Mouse (Mus musculus): Measurements from ENCODE around the gene Slc1a3.

DNA sequence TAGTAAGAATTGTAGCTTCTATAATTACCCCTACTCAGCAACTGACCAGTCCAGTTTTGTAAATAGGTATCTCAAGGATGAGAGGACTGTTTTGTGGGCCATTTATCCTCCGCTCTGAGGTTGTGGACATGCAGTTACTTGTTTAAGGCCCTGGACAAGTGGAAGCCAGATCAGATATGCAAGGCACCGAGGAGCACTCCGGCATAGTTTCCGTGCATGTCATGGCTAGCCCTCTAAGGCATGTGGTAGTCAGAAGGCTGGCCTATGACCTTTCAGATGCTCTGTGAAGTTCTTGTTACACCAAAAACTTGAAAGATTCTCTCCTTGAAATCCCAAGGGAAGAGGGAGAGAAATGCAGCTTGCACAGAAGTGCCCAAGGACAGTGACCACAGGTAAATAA is 23.7 kb downstream of the Slc1a3 start:
- TF ChIP-seq SMC3 (IDR thresholded peaks at IDR 0.05; ENCODE audit: low read depth, low read length) (no peak), POLR2A (IDR thresholded peaks at IDR 0.05; ENCODE audit: low read depth, low read length) (no peak), IRF4 (IDR thresholded peaks at IDR 0.05; ENCODE audit: low read depth, low read length) (no peak), USF1 (IDR thresholded peaks at IDR 0.05; ENCODE audit: low read depth, low read length) (no peak), RCOR1 (conservative IDR thresholded peaks at IDR 0.05; ENCODE audit: low read depth, low read length) (no peak), MAX (IDR thresholded peaks at IDR 0.05; ENCODE audit: low read length) (no peak), CTCF (conservative IDR thresholded peaks at IDR 0.05 in 1 of 2, IDR thresholded peaks at IDR 0.05 in 1 of 2; ENCODE audit: low read depth in 2 of 2, low read length in 2 of 2) (no peak), RAD21 (IDR thresholded peaks at IDR 0.05; ENCODE audit: low read depth, low read length) (no peak), KAT2A (IDR thresholded peaks at IDR 0.05; ENCODE audit: insufficient replicate concordance, low read length) (no peak), JUN (IDR thresholded peaks at IDR 0.05; ENCODE audit: insufficient read depth, low read depth, low read length) (no peak), EP300 (IDR thresholded peaks at IDR 0.05; ENCODE audit: low read length) (no peak), NELFE (IDR thresholded peaks at IDR 0.05; ENCODE audit: low read depth, low read length) (no peak), TCF12 (IDR thresholded peaks at IDR 0.05; ENCODE audit: low read depth, low read length) (no peak)
